Mouse (Mus musculus): ENCODE data around the gene Cacna2d4.
"Not testable (repeated sequence)": the region's sequence is repeated elsewhere in the genome, so short reads cannot be mapped to it uniquely, and the experiment has no call there.

Gene Cacna2d4

DNA sequence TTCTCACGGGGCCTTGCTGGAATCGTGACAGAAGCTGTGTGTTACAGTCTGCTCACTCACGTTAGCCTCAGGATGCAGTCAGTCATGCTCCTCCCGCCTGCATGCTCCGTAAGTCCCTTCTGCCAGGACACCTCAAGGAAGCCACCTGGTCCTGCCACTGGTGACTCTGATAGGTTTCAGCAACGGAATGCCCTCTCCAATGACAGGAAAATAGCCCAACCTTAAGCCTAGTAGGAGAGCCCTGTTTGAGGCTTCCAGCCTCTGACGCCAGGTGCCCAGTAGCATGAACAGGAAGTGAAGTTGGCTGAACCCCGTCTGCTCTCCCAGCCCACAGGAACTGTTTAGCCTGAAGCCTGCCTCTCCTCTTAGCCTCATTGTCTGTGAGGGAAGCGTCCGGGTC, 109.9 kb downstream of the Cacna2d4 start:
- DNase-seq (ENCODE audit: low read depth), result no peak

DNA sequence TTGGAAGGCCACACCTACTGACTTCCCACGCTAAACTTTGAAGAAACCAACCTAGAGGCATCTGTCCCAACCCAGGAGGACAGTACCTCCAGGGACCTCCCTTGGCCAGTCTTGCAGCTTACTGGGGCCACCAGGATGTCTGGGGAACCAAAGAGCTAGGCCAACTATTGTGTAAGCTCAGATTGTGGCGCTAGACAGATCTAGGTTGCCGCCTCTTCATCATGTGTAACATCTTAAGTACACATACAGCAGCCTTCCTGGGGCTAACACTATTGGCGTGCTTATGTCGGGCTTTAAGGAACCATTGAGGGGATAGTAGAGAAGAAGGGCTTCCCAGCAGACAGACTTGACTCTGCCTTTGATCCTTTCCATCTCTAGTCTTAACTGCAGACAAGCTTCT, 111.5 kb downstream of the Cacna2d4 start:
- no peak for DNase-seq (ENCODE audit: low read depth)

DNA sequence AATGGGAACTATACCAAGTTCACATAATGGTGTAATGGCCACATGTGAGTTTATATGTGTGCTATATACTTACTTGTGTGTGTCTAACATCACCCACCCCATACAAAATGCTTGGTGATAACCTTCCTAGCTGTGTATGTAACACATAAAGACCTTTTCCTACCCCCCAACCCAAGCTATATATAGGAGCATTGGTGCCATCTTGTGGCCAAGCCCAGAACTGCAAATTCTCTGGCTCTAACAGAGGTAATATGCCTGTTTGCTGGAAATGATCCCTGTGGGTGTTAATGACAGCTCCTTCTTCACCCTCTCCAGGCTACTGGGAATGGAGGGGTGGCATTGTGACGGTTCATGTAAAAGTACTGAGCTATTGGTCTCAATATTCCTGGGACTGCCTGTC, 111.9 kb downstream of the Cacna2d4 start:
- peak; percentile 89 for DNase-seq (ENCODE audit: low read depth)

DNA sequence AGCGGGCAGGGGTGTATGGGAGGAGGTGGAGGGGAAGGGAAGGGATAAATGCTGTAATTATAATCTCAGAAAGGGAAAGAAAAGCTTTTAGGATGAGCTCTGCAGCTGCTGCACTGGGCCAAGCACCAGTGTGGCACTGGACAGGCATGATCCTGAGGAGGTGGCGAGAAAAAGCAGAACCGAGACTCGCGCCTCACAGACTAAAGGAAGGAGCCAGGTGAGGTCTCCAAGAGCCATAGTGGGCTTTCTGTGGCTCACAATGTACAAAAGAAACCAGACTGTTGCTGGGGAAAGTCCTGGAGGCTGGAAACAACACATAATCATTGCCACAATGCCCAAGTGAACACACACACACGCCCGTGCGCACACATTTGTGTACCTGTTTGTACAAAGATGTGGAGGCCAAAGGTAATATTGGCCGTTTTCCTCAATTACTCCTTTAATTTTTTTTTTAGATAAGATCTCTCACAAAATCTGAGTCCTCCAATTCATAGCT, 114.4 kb downstream of the Cacna2d4 start:
- no peak for DNase-seq (ENCODE audit: low read depth)

DNA sequence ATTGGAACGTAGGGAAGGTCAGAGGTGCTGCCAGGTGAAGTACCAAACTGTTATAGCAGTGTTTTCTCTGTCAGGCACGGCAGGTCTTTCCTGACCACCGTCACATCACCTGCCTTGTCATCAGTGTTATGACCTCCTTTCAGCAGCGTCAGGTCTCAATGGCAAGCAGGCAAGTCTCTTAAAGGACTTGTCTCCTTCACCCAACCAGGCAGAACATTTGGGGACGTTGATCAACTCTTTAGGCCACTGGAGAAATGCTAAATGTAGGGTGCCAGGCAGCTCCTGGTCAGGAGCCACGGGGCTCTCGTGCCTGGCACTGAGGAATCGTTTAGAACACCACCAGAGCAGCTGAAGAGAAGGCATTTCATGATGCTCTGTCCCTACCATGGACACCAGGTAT, 115.3 kb downstream of the Cacna2d4 start:
- no peak for DNase-seq (ENCODE audit: low read depth)

DNA sequence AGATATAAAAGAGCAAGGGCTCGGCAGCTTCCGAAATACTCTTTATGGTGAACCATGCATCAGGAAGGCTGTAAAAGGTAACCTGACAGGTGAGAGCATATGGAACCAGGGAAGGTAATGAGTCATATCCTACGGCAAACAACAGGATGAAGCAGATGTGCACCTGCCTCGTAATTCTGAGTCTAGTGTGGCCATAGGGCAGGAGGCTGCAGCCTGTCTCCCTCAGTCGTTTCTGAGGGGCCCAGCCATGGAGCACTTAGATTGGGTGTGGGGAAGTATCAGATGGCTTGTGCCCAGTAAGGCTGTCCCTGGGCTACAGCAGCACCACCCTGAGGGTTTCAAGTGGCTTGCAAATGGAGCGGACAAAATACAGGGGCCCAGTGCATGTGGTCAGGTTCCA, 116.2 kb downstream of the Cacna2d4 start:
- no peak for DNase-seq (ENCODE audit: low read depth)

DNA sequence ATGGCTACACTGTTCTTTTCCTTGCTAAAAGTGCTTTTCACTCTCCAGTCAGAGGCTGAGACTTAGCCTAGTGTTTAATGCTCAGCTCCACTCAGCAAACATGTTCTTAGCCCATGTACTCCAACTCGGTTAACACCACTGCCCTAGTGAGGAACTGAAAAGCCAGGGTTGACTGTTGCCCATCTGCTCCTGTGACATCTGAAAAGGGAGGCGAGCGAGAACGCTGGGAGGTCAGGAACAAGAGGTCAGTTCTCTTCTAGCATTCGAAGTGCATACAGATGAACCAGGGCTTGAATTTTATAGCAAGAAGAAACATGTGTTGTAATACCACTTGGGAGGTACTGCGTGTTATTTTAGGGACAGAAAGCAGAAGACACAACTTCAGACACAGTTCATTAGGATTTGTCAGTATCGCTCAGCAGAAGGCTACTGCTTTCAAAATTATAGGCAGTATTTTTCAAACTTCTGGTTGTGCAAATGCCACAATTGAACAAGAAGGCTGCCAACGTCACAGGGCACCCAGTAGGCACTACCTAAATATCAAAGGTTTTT, 121.8 kb downstream of the Cacna2d4 start:
- no peak for DNase-seq (ENCODE audit: low read depth)

DNA sequence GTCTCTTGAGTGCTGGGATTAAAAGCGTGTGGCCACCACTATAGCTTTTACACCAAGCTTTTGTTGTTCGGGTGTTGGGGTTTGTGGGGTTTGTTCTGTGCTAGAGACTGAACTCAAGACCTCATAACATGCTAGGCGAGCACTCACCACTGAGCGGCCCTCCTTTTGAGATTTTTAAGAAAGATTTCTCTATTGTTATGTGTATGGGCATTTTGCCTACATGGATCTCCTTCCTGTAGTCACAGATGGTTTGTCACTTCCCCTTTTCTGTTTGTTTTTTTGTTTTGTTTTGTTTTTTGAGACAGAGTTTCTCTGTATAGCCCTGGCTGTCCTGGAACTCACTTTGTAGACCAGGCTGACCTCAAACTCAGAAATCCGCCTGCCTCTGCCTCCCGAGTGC, 123.9 kb downstream of the Cacna2d4 start:
- not testable (repeated sequence) for DNase-seq (ENCODE audit: low read depth)

DNA sequence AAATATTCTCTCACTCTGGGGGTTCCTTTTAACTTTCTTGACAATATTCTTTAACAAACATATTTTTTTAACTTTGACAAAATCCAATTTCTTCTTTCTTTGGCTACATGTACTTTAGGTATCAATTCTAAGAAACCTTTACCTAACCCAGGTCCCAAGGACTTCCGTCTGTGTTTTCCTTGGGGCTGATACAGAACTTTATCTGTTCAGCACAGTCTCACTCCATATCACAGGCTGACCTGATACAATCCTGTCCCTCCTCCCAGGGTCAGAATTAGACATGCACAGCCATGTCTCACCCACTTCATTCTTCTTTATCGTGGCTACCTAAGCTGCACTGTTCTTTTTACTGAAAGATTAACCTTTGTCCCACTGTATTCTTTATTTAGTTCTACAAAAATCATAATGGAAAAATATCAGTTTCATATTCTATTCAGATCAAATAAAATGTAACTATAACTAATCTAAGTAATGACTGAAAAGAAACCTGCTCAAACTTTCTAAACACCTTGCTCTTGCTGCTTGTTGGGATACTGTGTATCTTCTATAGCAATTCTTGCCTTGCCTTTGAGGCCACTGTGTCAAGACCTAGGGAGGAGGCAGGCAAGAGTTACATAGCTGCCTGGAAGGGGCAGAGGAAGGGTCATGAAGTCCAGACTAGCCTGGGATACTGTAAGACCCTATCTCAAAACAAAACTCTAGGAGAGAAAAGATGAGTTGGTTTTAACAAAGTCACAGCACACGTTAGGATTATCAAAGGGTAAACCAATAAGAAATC, 124.8 kb downstream of the Cacna2d4 start:
- DNase-seq (ENCODE audit: low read depth), result no peak

DNA sequence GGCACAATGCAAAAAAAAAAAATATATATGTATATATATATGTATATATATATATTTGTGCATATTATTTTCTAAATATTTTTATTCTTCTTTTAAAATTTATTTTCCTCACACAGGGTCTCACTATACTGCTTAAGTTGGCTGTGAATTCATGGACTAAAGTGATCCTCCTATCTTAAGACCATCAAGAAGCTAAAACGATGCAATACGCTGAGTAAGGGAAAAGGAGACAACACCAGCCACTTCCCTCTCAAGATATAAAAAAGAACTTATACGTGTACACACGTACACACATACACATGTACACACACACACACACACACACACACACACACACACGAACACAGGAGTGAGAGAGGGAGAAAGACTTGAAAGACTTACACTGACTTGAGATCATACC, 127.3 kb downstream of the Cacna2d4 start:
- DNase-seq (ENCODE audit: low read depth), result no peak

DNA sequence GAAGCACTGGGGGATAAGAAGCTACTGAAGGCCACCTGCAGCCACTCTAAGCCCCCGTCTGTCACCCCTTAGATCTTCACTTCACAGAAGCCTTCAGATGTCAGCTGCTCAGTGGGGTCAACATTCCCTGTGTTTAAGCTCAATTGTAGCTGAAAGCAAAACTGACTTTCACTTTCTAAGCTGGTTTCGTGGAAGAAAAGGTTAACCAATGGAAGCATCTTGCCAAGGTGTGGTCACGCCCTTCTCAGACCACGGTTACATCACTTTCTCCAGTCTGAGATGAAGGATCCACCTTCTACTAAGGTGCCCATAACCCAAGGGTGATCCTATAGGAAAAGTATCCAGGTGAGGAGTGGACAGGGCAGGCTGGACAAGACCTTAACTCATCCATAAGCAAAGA, 130.5 kb downstream of the Cacna2d4 start:
- DNase-seq (ENCODE audit: low read depth), result not testable (repeated sequence)

DNA sequence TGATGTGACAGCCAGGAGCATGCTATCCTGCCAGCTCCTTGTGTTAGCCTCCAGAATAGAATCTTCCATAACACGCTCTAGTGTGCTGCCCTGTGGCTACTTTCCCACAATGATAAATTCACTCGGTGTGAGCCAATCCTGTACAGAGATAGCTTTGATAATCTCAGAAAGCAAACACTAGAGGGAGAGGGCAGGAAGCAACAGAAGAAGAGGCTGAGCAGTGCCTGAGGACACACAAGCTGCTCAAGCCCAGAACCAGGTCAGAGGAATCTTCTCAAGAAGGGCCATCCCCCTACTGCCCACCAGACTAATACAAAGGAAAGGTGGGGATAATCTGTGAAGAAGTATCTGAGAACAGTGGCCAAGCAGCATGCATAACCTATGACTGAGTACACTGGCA, 131.1 kb downstream of the Cacna2d4 start:
- DNase-seq (ENCODE audit: low read depth), result no peak

DNA sequence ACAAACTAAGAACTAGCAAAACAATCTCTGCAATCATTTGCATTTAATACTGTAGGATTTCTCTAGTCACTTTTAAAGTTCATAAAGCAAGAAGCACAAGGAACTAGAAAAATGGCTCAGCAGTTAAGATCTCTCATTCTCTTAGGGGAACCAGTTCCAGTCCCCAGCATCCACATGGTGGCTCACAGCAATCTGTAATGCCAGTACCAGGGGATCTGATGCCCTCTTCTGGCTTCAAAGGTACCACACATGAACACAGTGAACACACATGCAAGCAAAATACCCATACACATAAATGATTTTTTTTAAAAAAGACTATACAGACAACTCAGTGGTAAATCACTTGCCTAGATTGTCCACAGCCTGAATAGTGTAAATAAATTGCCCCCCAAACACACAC, 135.3 kb downstream of the Cacna2d4 start:
- no peak for DNase-seq (ENCODE audit: low read depth)

DNA sequence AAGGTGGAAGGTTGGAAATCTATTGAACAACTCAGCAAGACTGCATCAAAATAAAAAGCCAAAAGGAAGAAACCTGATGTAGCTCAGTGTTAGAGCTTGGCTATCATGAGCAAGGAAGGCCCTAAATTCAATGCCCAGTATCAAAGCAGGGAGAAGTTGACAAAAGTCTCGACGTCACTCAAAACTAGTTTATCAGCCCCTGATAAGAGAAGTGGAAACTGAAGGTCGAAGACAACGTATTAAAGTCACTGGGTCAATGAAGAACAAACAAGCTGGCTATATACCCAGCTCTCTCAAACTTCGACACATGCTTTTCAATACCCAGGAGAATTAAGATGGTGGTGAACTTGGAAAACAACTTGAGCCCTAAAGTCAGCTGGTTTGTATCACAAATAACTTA, 135.9 kb downstream of the Cacna2d4 start:
- no peak for DNase-seq (ENCODE audit: low read depth)

DNA sequence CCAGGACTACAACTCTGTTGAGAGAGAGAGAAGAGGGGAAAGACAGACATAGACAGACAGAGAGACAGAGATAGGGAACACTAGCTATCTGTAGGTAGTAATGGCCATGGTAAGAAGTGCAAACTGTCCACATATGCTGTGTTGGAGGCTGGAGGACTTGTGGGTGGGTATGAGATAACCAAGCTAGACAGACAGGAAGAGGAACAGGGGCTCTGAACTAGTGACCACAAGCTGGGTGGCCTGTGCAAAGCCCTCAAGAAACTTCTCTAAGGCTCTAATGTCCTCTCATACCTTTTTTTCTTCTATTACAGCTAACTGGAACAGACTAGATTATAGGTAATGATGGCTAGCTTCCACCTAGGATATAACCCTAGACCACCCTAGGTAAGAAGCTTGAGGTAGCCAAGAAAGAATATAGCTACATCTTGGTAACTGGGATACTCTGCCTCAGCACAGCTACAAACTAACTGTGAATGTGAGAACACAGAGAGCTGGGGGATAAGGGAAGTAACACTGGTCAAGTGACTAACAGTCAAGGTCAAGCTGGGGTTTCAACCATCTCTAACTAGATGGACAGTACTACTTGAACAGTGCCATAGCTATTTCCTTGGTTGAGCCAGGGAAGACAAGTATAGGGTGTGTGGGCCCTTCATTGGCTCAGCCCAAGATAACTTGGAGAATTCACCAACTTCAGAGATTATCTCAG, 136.8 kb downstream of the Cacna2d4 start:
- DNase-seq (ENCODE audit: low read depth), result no peak

DNA sequence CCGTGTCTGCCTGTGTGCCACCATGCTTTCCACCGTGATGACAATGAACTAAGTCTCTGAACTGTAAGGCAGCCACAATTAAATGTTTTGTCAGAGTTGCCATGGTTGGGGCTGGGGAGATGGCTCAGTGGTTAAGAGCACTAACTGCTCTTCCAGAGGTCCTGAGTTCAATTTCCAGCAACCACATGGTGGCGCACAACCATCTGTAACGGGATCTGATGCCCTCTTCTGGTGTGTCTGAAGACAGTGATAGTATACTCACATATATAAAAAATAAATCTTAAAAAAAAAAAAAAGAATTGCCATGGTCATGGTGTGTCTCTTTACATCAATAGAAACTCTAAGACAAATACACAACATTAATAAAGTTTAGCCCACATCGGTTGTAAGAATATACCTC, 138.7 kb downstream of the Cacna2d4 start:
- DNase-seq (ENCODE audit: low read depth), result no peak

DNA sequence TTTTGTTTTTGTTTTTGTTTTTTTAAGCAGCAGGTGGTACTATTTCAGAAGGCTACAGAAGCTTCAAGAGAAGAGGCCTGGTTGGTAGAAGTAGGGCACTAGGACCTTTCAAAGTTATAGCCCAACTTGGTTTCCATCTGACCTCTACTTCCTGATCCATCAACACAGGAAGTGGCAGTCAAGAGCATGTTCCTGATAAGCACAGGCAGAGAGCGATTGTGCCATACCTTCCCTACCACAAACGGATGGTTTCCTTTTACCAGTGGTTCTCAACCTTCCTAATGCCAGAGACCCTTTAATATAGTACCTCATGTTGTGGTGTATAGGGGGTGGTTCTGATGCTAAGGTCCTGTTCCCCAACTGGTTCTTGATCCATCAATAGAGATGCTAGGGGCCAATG, 141.3 kb downstream of the Cacna2d4 start:
- no peak for DNase-seq (ENCODE audit: low read depth)

DNA sequence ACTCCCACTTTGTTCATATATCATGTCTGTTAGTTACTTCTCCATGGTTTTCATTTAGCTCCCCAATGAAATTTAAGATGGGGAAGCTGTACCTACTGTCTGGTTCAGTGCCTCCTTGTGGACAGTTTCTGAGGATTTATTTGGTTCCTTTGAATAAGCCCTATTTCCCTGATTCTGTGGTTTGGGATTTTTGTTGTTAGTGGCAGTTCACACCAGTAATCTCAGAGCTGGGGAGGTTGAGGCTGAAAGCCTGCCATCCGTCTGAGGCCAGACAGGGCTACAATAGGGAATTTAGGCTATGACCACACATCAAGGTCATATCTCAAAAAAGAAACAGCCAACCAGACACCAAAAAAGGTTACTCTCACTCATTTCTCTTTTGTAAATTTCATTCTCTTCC, 142.3 kb downstream of the Cacna2d4 start:
- no peak for DNase-seq (ENCODE audit: low read depth)

DNA sequence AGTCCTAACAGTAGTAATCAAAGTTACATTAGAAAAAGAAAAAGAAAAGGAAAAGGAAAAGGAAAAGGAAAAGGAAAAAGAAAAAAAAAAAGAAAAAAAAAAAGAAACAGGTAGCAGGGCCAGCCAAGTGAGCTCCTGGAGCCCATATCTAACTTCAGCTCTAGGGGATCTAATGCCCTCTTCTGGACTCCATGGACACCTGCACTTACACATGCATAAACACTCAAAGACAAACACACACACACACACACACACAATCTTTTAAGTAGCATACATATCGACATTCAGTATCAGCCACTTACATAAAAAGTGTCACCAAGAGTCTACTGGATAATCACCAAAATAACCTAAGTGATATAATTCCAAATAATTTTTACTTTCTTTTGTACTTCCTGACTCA, 149.3 kb downstream of the Cacna2d4 start:
- DNase-seq (ENCODE audit: low read depth), result no peak

DNA sequence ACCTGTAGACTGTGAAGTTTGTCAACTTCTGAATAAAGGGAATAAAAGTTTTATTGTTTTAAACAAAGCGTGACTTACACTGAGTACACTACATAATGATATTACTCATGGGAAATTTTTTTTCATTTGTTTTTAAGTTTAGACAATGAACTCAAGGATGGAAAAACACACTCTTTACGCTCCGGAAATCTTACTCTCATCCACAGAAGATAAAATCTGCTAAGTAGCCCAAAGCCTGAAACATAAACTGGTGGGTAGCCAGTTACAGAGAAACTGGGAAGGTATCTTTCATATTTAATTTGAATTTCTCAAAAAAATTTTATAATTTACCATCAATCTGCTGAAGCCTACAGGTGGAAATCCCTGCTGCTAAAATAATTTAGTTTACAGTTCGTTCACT, 150.1 kb downstream of the Cacna2d4 start:
- no peak for DNase-seq (ENCODE audit: low read depth)

DNA sequence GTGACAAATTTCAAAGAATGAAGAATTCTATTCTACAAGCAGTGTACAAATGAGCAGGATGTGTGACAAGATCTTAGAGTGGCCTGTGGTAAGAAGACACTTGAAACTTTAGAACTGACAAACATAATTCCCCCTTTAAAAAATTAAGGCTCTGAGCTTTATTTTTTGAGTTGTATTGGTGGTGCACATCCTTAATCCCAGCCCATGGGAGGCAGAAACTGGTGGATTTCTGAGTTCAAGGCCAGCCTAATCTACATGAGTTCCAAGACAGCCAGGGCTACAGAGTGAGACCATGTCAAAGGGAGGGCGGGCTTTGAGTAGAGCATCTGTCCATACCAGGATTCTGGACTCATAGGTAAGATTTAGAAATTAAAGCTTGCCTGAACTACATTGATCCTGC, 150.5 kb downstream of the Cacna2d4 start:
- no peak for DNase-seq (ENCODE audit: low read depth)

DNA sequence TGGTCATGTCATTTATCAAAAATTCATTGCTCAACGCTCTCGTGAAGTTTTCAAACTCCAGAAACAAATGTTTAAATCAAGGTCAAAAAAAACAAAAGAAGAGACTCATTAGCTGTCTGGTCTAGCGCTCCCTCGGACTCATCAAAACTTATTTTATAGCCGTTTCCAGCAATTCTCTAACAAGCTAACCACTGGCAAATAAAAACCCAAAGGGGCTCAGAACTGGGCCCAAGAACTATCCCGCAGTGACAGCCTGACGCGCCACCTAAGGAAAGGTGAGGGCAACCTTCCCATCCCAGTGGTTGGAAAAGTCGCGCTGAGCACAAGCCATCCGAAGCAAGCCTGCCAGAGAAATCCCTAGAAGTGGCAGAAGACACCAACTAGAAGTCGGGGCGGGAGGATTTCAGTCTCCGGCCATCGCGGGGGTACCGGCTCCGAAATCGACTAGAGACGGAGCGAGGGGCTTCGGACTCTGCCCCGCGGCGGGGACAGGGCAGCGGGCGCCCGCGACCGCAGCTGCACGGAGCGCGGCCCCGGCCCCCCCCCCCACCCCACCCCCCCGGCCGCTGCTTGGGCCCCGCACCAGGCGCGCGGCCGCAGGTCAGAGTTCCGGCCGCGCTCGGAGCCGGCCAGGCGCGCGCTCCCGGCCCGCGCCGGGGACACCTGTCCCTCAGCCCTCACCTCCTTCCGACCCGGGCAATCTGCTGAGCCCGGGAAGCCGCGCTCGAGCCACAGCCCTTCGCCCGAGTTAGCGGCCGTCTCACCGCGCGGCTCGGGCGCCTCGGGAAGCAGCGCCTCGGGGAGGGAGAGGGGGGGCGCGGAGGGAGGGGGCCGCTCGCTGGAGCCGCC, 151.7 kb downstream of the Cacna2d4 start:
- DNase-seq (ENCODE audit: low read depth), result no peak

Measured in NIH3T3 (cell line).